Mouse (Mus musculus): Measurements from ENCODE around the gene Sox9.

- TF ChIP-seq CTCF (IDR thresholded peaks at IDR 0.05; ENCODE audit: low read depth, low read length) (no peak), GATA1 (IDR thresholded peaks at IDR 0.05; ENCODE audit: borderline replicate concordance, low read length) (no peak), TAL1 (conservative IDR thresholded peaks at IDR 0.05; ENCODE audit: low read depth, low read length) (no peak), POLR2AphosphoS5 (IDR thresholded peaks at IDR 0.05; ENCODE audit: insufficient replicate concordance, low read depth, low read length) (no peak), GATA2 (IDR thresholded peaks at IDR 0.05; ENCODE audit: borderline replicate concordance, low read depth, low read length) (no peak)
These were observed 42.3 kb upstream of the Sox9 start for GRCm38 (mm10) chr11:112739681-112740080.

Data from G1E (cell line).